Mouse (Mus musculus) liver, embryonic 18 days (tissue): ENCODE data around the gene Armh2. TPM values are rescaled to one million over a fixed set of nuclear protein-coding genes. Genes with fewer than 3 reads are reported as not detected.

Experiments
- polyA plus RNA-seq: library from polyadenylated mRNA; depleted of rRNA; stranded (reverse); fragments of >200 nt; gene quantifications from 2 replicates; pipeline ENCODE4 v1.2.3, GENCODE M21; 2012; rRNA removed

Armh2 gene
- polyA plus RNA-seq: not detected in 2 replicates

GRCm38 (mm10) chr13:24741028-24741427 lies at the start of gene Armh2:
TSS of gene Armh2 (plus strand) at chr13:24741232.

GRCm38 (mm10) chr13:24761403-24762227 lies 20.6 kb downstream of the Armh2 start, which contains the start of gene Gmnn:
TSS of gene Gmnn (minus strand) at chr13:24761923.

Other genes with a start within 250 kb of the Armh2 start
- gene Ripor2, start 159.0 kb upstream of the Armh2 start, polyA plus RNA-seq: 3.2 and 4.2 TPM in 2 replicates
- gene Gmnn, start 20.7 kb downstream of the Armh2 start, polyA plus RNA-seq: 31.0 and 32.0 TPM in 2 replicates
- gene BC005537, start 60.4 kb downstream of the Armh2 start, polyA plus RNA-seq: 29.1 and 30.2 TPM in 2 replicates
- 46.8 and 53.9 TPM in 2 replicates for gene Acot13, start 90.3 kb downstream of the Armh2 start, polyA plus RNA-seq
- 18.0 and 18.5 TPM in 2 replicates for gene Tdp2, start 90.4 kb downstream of the Armh2 start, polyA plus RNA-seq
- 0.23 and 0.31 TPM in 2 replicates for gene D130043K22Rik, start 103.9 kb downstream of the Armh2 start, polyA plus RNA-seq
- 5.0 and 5.5 TPM in 2 replicates for gene Aldh5a1, start 196.4 kb downstream of the Armh2 start, polyA plus RNA-seq
- gene Gpld1, start 201.9 kb downstream of the Armh2 start, polyA plus RNA-seq: 52.9 and 57.0 TPM in 2 replicates